Mouse (Mus musculus) megakaryocyte, embryonic 14.5 days (primary cell): ENCODE measurements at regions not wholly inside any gene's neighbourhood (a gene's known extent, or its start where the extent isn't known, plus 50 kb on each side); places are given as distances from the start of the nearest gene placed in this dataset.

ENCODE experiments used
- FLI1 ChIP-seq: IDR thresholded peaks from 2 replicates; pipeline ENCODE4 v1.6.1; 2012; ENCODE audit warnings: low read length, inconsistent platforms, mixed read lengths
- GATA1 ChIP-seq: IDR thresholded peaks from 3 replicates; pipeline ENCODE4 v1.6.1; 2012; ENCODE audit warnings: mixed read lengths, low read length, inconsistent platforms, borderline replicate concordance

- TF ChIP-seq GATA1 = no peak
- no peak for TF ChIP-seq FLI1
Observed at GRCm38 (mm10) chr4:153160115-153160514, 322.5 kb downstream of the Ajap1 start.
